Mouse (Mus musculus) adrenal gland, postnatal 14 days (tissue): Measurements from ENCODE around the gene Tbc1d10a. TPM values are rescaled to one million over a fixed set of nuclear protein-coding genes. Genes with fewer than 3 reads are reported as not detected.

Source experiments
- DNase-seq: peaks from one replicate; pipeline ENCODE4 v3.0.0; 2021; ENCODE audit warnings: mixed read lengths
- long read RNA-seq, 2 experiments: library from polyadenylated mRNA; stranded (forward); transcript quantifications; one replicate each; pipeline ENCODE4 v2.0.0; 2021
- total RNA-seq: library from RNA; stranded (reverse); gene quantifications from 2 replicates; pipeline ENCODE4 v1.2.3, GENCODE M21; 2021

Tbc1d10a gene
- 15.6 and 18.2 TPM in 2 replicates for total RNA-seq
- long read RNA-seq, experiment 1, transcript Tbc1d10a-201 (9 exons, 1,957 nt), result major isoform, 29 of 32 reads
- long read RNA-seq, experiment 1, partial matches to known transcripts, result 1 of 32 reads
- long read RNA-seq, experiment 1, other reads (novel, unspliced or antisense), result 2 of 32 reads
- long read RNA-seq, experiment 2, transcript Tbc1d10a-201 (9 exons, 1,957 nt), result major isoform, 17 of 25 reads
- long read RNA-seq, experiment 2, partial matches to known transcripts, result 1 of 25 reads
- long read RNA-seq, experiment 2, other reads (novel, unspliced or antisense), result 7 of 25 reads

DNA sequence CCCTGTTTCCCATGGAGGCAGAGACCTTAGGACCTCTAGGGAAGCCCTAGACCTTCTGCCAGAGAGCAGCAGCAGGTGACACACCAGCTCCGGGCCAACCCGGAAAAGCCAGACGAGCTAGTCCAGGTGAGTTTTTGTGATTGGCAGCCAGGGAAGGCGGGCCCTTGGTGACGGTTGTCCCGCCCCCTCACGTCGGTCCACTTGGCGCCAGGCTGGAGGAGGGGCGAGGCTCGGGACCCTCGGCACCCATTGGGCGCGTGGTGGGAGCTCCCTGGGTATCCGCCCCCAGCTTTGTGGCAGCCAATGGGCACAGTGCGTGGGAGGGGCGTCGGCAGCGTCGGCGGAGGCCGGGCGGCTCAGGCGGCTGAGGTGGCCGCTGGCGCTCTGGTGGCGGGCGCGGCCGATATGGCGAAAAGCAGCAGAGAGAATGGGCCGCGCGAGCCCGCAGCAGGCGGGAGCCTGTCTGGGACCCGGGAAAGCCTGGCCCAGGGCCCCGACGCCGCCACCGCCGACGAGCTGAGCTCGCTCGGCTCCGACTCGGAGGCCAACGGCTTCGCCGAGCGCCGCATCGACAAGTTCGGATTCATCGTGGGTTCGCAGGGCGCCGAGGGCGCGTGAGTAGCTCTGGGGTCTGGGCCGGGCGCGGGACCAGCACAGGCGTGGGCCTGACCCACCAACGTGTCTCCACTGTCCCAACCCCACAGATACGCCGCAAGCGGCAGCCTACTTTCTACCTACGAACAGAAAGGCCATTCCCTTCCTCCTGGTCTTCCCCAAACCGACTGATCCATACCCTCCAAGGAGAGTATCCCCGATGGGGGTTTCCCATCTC is at the start of gene Tbc1d10a:
Gene Tbc1d10a, plus strand, starts transcription at position 304 of the 832 bp plus-strand sequence.
- DNase-seq, result peak; percentile 99

DNA sequence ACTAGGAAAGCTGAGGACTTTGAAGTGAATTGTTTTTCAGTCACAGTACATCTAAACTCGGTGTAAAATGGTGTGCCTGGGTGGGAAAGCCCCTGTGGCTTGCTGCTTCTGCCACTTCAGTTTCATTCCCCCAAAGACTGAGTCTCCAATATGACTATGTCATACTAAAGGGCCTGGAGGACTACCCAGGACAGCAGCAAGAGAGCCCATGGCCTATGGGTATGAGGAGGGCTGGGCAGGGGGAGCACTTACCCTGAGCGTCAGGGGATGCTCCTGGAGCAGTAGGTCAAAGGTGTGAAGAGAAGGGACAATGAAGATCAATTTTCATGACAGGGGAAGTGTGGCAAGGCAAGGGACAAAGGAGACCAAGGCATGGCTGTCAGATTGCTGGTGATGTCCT is 47.6 kb upstream of the Tbc1d10a start:
- no peak for DNase-seq

DNA sequence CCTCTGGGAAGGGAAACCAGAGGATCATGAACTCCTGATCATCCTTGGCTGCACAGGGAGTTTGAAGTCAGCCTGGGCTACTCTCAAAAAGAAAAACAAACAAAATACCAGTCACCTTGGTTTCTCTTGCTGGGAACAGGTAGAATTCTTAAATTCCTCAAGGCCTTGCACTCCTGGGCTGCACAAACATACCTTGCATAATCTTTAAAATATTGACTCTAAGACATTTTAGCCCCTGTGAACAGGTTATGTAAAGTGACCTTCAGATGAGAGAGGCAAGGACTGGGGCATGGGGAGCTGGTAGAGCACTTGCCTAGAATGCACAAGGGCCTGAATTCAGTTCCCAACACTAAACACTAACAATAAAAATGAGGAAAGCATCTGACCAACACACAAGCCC is 45.1 kb upstream of the Tbc1d10a start:
- no peak for DNase-seq

DNA sequence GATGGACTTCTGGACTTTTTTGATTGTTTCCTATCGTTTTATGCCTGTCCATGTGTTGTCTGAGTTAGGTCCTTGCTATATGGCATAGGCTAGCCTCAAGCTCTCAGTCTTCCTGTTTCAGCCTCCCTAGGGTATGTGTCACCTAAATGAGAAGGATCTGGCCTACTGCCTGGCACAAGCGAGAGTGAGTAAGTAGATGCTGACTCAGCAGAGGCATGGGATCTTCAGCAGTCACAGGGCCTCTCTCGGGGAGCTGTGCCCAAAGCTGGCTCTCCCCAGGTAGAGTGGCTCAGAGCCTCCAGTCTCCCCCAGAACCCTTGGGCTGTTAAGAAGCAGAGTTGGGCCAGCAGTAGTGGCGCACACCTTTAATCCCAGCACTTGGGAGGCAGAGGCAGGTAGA is 44.2 kb upstream of the Tbc1d10a start:
- no peak for DNase-seq

DNA sequence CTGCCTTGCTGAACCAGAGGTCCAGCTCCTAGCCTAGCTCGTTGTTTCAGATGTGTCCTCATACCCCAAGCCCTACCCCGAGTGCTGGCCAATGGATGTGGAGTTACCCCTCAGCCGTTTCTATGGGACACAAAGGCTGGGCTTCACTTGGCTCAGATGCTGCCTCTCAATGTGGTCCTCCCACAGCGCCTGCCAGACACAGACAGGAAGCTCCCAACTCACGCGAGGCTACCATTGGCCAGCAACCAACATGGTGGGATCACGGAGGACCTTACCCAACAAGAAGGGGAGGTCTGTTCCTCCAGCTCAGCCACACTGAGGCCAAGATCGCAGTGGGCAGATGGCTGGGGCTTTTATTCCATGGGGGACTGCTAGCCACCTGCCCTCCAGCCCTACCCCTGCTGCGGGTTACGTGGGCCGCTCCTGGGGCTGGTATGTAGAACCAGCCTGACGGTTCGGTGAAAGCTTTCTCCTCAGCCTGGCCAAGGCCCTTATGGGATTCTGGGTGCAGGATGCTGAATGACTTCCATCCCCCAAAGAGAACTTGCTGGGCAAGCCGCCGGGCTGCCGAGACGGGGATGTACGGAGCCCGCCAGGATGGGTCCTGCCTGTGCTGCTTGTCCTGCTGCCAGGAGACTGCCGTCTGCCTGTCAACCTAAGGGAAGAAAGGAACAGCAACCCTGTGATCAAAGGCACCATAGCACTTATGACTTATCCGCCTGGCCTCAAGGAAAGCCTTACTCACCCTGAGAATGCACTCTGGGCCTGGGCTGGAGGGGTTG is 43.1 kb upstream of the Tbc1d10a start:
- no peak for DNase-seq

DNA sequence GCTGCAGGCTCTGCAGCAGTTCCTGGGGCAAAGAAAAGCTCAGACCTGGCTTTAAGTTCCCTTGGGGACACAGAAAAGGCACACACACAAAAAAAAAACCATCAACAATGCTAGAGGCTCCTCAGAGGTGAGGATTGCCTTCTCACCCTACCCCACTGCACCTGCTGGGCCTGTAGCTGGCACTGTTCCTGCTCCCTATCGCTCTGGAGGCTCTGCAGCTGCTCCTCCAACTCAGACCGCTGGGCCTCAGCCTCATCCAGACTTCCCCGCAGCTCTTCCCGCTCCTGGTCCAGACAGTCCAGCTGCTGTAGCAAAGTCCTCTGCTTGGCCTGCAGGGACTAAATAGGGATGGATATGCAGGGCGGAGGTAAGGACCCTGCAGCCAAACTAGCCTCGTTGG is 40.2 kb upstream of the Tbc1d10a start:
- no peak for DNase-seq

DNA sequence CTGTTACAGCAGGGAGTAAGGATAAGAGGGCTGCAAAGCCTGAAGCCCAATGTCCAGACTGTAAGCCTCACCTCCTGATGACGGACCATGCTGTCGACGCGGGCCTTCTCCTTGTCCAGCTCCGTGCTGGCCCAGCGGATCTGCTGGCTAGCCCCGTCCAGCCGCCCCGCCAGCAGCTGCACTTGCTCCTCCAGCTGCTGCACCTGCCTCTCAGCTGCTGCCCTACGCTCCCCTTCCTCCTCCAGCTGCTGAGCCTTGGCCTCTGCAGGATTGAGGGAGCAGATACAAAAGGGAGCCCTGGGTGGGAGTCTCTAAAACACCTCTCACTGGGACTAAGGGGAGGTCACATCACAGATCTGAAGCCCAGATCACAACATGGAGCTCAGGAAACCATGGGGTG is 39.5 kb upstream of the Tbc1d10a start:
- no peak for DNase-seq

DNA sequence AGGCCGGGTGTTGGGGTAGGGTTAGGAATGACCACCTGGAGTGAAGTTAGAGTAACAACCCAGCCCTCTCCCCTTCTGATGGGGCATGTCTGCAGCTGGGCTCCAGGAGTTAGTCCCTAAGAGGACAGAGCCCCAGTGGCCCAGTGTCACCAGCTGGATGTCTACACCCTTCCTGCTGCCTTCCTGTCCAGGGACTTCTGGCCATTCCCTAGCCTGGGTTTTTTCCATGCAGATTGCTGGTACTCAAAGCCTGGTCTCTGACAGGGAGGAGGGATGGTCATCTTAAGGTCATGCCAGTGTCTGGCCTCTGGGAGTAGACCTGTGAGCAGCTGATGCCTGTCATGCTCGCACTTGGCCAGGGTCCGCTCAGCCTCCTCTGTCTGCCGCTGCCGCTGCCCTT is 38.5 kb upstream of the Tbc1d10a start:
- DNase-seq, result peak; percentile 24

DNA sequence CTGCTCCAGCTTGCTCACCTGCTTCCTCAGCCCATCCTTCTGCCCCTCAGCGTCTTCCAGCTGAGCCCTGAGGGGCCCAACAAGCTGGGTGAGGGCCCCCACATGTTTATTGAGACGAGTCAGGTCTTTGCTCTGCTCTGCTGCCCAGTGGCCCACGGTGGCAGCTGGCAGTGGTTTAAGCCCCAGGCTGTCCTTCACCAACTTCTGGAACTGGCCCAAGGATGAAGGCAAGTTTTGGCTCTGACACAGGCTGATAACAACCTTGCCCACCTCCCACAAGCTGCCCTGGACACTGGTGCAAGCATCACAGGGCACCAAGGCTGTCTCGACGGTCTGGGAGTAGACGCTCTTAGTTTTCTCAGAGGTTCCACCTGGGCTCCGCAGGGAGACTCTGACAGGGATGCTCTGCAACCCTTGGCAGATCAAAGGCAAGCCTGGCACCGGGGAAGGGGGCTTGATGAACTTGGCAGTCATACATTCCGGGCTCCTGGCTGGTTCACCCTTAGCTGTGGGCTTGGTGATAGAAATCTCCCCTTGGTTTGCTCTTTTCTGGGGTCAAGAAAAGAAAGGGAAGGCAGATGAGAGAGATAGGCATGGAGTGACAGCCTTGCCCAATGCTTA is 37.9 kb upstream of the Tbc1d10a start:
- DNase-seq, result peak; percentile 47

DNA sequence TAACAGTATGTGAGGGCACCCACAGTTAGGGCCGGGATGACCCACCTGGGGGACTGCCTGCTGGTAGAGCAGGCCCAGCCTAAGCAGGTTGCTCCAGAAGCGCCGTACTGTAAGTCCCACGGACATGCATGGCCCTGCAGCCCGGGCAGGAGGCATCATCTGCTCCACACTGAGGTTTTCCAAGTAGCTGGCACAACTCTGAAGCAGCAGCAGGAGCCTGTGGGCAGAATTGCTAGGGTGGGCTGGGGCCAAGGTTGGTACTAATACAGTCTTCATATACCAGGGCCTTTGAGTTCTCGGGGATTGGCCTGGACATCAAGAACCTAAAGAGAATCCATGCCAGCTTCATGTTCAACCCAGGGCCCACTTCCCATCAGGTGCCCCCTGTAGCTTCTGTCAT is 36.7 kb upstream of the Tbc1d10a start:
- no peak for DNase-seq

DNA sequence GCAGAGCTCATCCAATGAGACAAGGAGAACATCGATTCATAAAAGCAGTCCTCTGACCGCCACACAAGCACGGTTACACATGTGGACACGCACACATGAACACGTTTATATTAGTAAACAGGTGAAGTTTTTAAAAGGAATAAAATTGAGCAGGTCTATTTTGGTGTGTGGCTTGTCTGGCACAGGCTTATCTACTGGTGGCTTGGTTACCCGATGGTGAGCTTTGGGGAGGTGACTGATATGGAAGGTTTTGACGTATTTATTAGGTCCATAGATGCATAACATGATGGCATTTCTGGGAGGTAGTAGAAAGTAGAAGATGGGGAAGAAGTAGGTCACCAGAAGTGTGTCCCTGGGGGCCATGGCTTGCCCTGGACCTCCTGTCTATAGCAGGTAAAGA is 32.9 kb upstream of the Tbc1d10a start:
- no peak for DNase-seq

DNA sequence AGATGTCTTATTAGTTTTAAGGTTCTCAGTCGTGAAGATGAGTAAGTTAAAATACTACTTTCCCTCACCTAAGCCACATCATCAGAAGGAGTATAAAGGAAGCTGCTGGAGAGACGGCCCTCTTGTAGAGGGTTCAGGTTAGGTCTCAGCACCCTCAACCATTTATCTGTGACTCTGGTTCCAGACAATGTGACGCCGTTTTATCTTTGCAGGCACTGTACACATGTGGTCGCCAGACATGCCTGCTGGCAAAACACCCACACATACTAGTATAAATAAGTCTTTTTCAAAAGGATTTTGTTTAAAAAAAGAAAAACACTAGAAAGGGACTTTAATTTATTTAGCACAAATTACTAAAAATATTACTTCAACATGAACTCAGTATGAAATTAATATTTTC is 30.9 kb upstream of the Tbc1d10a start:
- no peak for DNase-seq

DNA sequence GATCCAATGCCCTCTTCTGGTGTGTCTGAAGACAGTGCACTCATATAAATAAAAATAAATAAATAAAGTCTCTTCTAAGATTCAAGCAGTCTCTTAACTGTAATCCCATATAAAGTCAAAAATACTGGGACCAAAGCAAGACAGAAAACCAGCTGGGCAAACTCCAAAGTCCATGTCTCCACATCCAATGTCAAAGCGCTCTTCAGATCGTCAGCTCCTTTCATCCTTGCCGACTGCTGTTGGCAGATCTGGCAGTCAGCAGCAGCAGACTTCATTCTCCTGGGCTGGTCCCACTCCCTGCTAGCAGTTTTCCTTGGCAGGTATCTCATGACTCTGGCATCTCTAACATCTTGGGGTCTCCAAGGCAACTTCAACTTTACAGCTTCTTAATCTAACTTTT is 27.9 kb upstream of the Tbc1d10a start:
- no peak for DNase-seq

DNA sequence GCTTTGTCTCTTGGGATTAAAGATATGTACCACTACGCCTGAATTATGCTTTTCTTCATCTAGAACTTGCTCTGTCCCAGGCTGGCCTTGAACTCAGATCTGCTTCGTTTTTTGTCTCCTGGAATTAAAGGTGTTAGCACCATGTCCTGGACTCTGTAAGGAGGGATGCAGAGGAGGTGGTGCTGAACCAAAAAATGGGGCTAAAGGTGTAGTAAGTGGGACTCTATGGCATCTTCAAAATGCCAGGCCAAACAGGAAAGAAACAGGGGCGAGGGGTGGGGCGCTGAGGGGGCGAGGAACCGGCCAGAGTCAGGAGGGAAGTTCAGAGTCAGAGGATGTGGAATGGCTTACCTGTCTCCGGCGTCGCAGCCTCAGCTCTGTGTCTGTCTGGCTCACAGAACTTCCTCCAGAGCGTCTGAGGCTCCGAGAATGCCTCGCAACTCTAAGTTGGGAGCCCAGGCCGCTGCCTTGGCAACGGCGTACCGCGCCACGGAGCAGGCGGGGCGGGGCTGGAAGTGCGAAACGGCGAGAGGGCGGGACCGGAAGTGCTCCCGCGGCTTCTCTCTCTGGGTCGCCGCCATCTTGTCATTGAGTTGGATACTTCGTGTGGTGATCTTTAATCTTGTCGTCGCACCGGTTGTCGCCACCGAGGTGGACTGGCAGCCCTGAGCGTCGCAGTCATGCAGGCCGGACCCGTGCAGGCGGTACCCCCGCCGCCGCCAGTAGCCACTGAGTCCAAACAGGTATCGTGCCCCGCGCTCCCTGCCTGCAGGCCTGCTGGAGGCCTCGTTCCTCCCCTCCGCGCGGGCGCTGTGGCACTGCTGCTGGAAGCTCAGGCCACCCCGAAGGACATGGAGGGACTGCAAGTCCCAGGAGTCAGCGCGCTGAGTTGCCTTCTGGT is 26.5 kb upstream of the Tbc1d10a start, which contains the start of the genes Ccdc157 and Sf3a1:
Gene Ccdc157, minus strand, starts transcription at position 486 of the 901 bp plus-strand sequence.
Gene Sf3a1, plus strand, starts transcription at position 543 of the 901 bp plus-strand sequence.
- peak; percentile 97 for DNase-seq

DNA sequence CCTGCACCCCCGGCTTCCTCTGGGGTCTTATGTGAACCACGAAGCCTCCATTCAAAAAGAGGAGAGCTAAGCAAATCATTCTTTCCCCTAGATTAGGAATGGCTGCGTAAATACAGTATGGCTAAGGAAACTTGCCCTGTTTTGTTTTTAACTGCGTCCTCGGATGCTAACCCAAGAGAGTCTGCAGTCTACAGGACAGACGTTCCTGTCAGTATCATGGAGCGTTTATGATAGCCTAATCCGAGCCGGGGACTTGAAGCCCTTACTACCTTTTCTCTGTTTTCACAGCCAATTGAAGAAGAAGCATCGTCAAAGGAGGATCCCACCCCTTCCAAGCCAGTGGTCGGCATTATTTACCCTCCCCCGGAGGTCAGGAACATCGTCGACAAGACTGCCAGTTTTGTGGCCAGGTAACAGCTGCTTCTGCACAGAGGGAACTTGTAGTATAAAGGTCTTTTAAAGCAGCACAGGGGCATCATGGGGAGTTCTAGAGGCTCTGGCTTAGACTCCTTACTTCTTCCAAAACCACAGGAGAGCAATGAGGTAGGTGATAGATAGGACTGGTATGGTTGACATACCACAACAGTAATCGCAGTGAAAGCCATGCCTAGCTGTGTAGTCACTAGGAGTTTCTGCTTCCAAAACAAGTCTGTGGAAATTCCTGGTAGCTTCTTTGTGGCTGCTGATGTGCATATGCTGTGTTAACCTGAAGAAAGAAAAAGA is 25.7 kb upstream of the Tbc1d10a start:
- DNase-seq, result no peak

DNA sequence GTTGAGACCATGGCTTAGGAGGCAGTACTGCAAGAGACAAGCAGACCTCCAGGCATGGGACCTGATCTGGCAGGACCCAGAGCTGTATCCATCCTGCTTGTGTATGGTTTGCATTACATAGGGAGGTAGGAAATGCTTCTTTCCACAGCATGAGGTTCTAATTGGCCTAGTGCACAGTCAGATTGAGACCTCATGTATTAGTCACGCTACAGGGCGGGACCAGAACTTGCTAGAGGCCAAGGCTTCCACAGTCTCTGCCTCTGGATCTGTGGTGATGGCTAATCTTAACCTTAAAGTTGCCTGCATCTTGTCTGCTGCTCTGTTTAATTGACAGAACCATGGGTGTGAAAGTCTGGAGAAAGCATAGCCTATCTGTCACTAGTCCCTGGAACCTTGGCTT is 21.9 kb upstream of the Tbc1d10a start:
- peak; percentile 41 for DNase-seq

DNA sequence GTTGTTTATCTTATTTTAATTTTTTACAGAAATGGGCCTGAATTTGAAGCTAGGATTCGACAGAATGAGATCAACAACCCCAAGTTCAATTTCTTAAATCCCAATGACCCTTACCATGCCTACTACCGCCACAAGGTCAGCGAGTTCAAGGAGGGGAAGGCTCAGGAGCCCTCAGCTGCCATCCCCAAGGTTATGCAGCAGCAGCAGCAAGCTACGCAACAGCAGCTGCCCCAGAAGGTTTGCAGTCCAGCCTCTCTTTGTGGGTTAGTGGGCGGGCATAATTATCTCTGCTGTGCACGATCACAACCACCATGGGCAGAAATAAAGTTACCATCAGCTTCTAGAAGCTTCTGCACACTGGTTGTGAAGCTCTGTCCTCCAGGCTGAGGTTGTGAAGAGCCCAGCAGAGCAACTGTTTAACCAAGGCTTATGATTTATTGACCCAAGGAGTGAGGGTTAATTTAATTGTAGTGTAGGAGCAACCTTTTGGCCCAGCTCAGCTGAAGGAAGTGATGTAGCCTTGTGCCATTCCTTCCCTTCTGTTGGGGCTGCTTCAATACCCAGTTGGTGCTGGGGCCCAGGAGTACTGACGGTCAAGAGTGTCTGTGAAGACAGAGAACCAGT is 20.0 kb upstream of the Tbc1d10a start:
- DNase-seq, result no peak

DNA sequence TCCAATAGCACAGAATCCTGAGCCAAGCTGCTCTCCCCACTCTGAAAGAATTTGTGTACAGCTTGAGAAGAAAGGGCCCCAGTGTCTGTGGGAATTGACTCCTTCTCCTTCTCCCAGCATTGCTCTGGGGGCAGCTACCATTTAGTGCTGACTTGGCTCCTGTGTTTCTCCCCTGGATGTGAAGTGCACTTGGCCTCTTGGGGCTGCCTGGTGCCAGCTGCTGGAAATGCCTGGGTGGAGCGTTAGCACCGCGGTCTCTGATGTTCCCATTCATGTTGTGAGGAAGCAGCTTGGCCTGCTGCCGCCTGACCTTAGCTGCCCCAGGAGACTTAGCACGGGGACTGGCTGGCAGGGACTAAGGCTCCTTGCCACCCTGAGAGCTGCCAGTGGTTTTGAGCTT is 12.0 kb upstream of the Tbc1d10a start:
- DNase-seq, result peak; percentile 82

DNA sequence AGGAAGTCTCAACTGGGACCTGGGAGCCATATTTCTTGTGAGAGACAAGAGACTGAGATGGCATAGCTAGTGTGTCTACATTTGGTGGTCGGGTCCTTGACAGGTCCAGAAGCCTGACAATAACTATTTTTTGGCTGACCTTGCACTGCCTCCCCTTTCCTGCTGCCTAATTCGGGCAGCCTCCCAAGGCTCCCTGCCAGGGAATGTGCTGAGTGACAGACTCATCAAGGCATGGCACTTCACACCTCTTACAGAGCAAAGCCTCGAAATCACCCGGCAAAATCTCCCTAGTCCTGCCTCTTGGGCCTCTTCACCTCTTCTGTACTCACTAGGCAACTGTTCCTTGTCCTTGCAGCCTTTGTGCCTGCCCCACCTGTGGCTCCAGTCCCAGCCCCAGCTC is 8.9 kb upstream of the Tbc1d10a start:
- no peak for DNase-seq

DNA sequence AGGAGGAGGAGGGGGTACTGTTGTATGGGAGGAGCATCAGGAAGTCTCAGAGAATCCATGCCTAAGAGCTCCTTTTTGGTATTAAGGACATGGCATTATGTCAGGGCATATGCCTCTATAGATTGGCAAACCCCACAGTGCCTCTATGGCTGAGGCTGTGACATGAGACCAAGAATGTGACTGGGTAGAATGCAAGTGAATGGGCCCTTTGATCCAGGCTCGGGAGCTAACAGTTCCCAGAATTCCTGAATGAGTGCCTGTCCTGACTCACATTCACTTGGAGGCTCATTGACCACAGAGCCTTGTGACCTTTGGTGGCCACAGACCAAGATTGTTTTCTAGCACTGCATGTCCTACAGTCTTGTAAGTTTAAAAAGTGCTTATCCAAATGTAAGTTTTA is 4.5 kb upstream of the Tbc1d10a start:
- no peak for DNase-seq
